Mouse (Mus musculus): ENCODE data around the gene Kctd20. TPM values are rescaled to one million over a fixed set of nuclear protein-coding genes. Genes with fewer than 3 reads are reported as not detected.

Kctd20 gene
- polyA plus RNA-seq, 1 experiment from 2014 or later, result 37.6 TPM

- TF ChIP-seq CTCF (IDR thresholded peaks at IDR 0.05; ENCODE audit: low read depth) (no peak), EP300 (optimal IDR thresholded peaks at IDR 0.05) (no peak)
- H3K9me3 ChIP-seq (ENCODE audit: control insufficient read depth, low read length), result no peaks in the 10 kb centered on the region
- H3K4me2 ChIP-seq (replicated peaks; ENCODE audit: low read depth), result no peak overlapping the region
- no peak overlapping the region for H3K27ac ChIP-seq (replicated peaks)
- no peaks in the 10 kb centered on the region for H3K27me3 ChIP-seq (ENCODE audit: control insufficient read depth, insufficient read depth, low read length)
- ATAC-seq (ENCODE audit: low FRiP score, low TSS enrichment), result no peak
- H3K9ac ChIP-seq (ENCODE audit: low read length), result no peak overlapping the region
- no peak for DNase-seq (ENCODE audit: low spot score)
- peaks cover 18% of the 10 kb centered on the region; the same call in 1 of the 2 replicates for H3K36me3 ChIP-seq (ENCODE audit: control insufficient read depth, insufficient read depth, low read length)
- H3K4me1 ChIP-seq (replicated peaks; ENCODE audit: control insufficient read depth, insufficient read depth), result no peaks in the 10 kb centered on the region
- no peak overlapping the region for H3K4me3 ChIP-seq (ENCODE audit: low read depth, low read length)
- 67% methylated on average over 1 of the region's 1 CpGs for WGBS
Measured at GRCm38 (mm10) chr17:28984724-28985420, 33.1 kb downstream of the Kctd20 start.

GRCm38 (mm10) chr17:28986833-28987232, 35.1 kb downstream of the Kctd20 start:
- ATAC-seq (ENCODE audit: low FRiP score, low TSS enrichment) (no peak), DNase-seq (ENCODE audit: low spot score) (peak; percentile 49)
- Histone ChIP-seq H3K36me3 (ENCODE audit: control insufficient read depth, insufficient read depth, low read length) (peaks cover 17% of the 10 kb centered on the region; the same call in 1 of the 2 replicates), H3K9me3 (ENCODE audit: control insufficient read depth, low read length) (no peaks in the 10 kb centered on the region), H3K4me3 (ENCODE audit: low read depth, low read length) (no peak overlapping the region), H3K4me2 (replicated peaks; ENCODE audit: low read depth) (no peak overlapping the region), H3K9ac (ENCODE audit: low read length) (no peak overlapping the region), H3K27ac (replicated peaks) (no peak overlapping the region), H3K4me1 (replicated peaks; ENCODE audit: control insufficient read depth, insufficient read depth) (no peaks in the 10 kb centered on the region), H3K27me3 (ENCODE audit: control insufficient read depth, insufficient read depth, low read length) (no peaks in the 10 kb centered on the region)
- TF ChIP-seq CTCF (IDR thresholded peaks at IDR 0.05; ENCODE audit: low read depth) (peak; percentile 70), EP300 (optimal IDR thresholded peaks at IDR 0.05) (no peak)

- no peak overlapping the region for H3K4me2 ChIP-seq (replicated peaks; ENCODE audit: low read depth)
- H3K36me3 ChIP-seq (ENCODE audit: control insufficient read depth, insufficient read depth, low read length), result peaks cover 17% of the 10 kb centered on the region; the same call in 1 of the 2 replicates
- DNase-seq (ENCODE audit: low spot score), result peak; percentile 52
- no peak overlapping the region for H3K27ac ChIP-seq (replicated peaks)
- no peak overlapping the region for H3K4me3 ChIP-seq (ENCODE audit: low read depth, low read length)
- peak; percentile 87 for TF ChIP-seq CTCF (IDR thresholded peaks at IDR 0.05; ENCODE audit: low read depth)
- TF ChIP-seq EP300 (optimal IDR thresholded peaks at IDR 0.05), result no peak
- 71% methylated on average over 4 of the region's 4 CpGs for WGBS
- H3K9ac ChIP-seq (ENCODE audit: low read length), result no peak overlapping the region
- H3K4me1 ChIP-seq (replicated peaks; ENCODE audit: control insufficient read depth, insufficient read depth), result no peaks in the 10 kb centered on the region
- no peaks in the 10 kb centered on the region for H3K9me3 ChIP-seq (ENCODE audit: control insufficient read depth, low read length)
- no peak for ATAC-seq (ENCODE audit: low FRiP score, low TSS enrichment)
- no peaks in the 10 kb centered on the region for H3K27me3 ChIP-seq (ENCODE audit: control insufficient read depth, insufficient read depth, low read length)
Measured at GRCm38 (mm10) chr17:28987713-28988112, 36.0 kb downstream of the Kctd20 start.

GRCm38 (mm10) chr17:28988291-28988690, 36.5 kb downstream of the Kctd20 start:
- H3K9me3 ChIP-seq (ENCODE audit: control insufficient read depth, low read length), result no peaks in the 10 kb centered on the region
- DNase-seq (ENCODE audit: low spot score) (no peak), ATAC-seq (ENCODE audit: low FRiP score, low TSS enrichment) (no peak)
- no peaks in the 10 kb centered on the region for H3K27me3 ChIP-seq (ENCODE audit: control insufficient read depth, insufficient read depth, low read length)
- no peak overlapping the region for H3K4me2 ChIP-seq (replicated peaks; ENCODE audit: low read depth)
- WGBS, result 54% methylated on average over 4 of the region's 4 CpGs
- H3K4me1 ChIP-seq (replicated peaks; ENCODE audit: control insufficient read depth, insufficient read depth), result no peaks in the 10 kb centered on the region
- H3K36me3 ChIP-seq (ENCODE audit: control insufficient read depth, insufficient read depth, low read length), result peaks cover 17% of the 10 kb centered on the region; the same call in 1 of the 2 replicates
- TF ChIP-seq CTCF (IDR thresholded peaks at IDR 0.05; ENCODE audit: low read depth), result no peak
- TF ChIP-seq EP300 (optimal IDR thresholded peaks at IDR 0.05), result no peak
- H3K27ac ChIP-seq (replicated peaks), result no peak overlapping the region
- H3K4me3 ChIP-seq (ENCODE audit: low read depth, low read length), result no peak overlapping the region
- H3K9ac ChIP-seq (ENCODE audit: low read length), result no peak overlapping the region

GRCm38 (mm10) chr17:28988996-28989395, 37.2 kb downstream of the Kctd20 start:
- no peak for DNase-seq (ENCODE audit: low spot score)
- Histone ChIP-seq H3K4me1 (replicated peaks; ENCODE audit: control insufficient read depth, insufficient read depth) (no peaks in the 10 kb centered on the region), H3K4me2 (replicated peaks; ENCODE audit: low read depth) (no peak overlapping the region), H3K9me3 (ENCODE audit: control insufficient read depth, low read length) (no peaks in the 10 kb centered on the region), H3K4me3 (ENCODE audit: low read depth, low read length) (no peak overlapping the region), H3K27ac (replicated peaks) (no peak overlapping the region), H3K36me3 (ENCODE audit: control insufficient read depth, insufficient read depth, low read length) (peaks cover 17% of the 10 kb centered on the region; the same call in 1 of the 2 replicates), H3K27me3 (ENCODE audit: control insufficient read depth, insufficient read depth, low read length) (no peaks in the 10 kb centered on the region), H3K9ac (ENCODE audit: low read length) (no peak overlapping the region)
- WGBS, result 84% methylated on average over 3 of the region's 3 CpGs
- ATAC-seq (ENCODE audit: low FRiP score, low TSS enrichment), result no peak
- no peak for TF ChIP-seq EP300 (optimal IDR thresholded peaks at IDR 0.05)
- TF ChIP-seq CTCF (IDR thresholded peaks at IDR 0.05; ENCODE audit: low read depth), result no peak

- peaks cover 14% of the 10 kb centered on the region; the same call in 1 of the 2 replicates for H3K36me3 ChIP-seq (ENCODE audit: control insufficient read depth, insufficient read depth, low read length)
- H3K4me2 ChIP-seq (replicated peaks; ENCODE audit: low read depth), result no peak overlapping the region
- H3K4me3 ChIP-seq (ENCODE audit: low read depth, low read length), result no peak overlapping the region
Measured at GRCm38 (mm10) chr17:28990060-28990459, 38.3 kb downstream of the Kctd20 start.

More at GRCm38 (mm10) chr17:28990060-28990459, 38.3 kb downstream of the Kctd20 start:
- TF ChIP-seq EP300 (optimal IDR thresholded peaks at IDR 0.05), result no peak
- TF ChIP-seq CTCF (IDR thresholded peaks at IDR 0.05; ENCODE audit: low read depth), result no peak
- Histone ChIP-seq H3K9me3 (ENCODE audit: control insufficient read depth, low read length) (no peaks in the 10 kb centered on the region), H3K27me3 (ENCODE audit: control insufficient read depth, insufficient read depth, low read length) (no peaks in the 10 kb centered on the region), H3K4me1 (replicated peaks; ENCODE audit: control insufficient read depth, insufficient read depth) (no peaks in the 10 kb centered on the region), H3K27ac (replicated peaks) (no peak overlapping the region), H3K9ac (ENCODE audit: low read length) (no peak overlapping the region)
- no peak for DNase-seq (ENCODE audit: low spot score)
- 66% methylated on average over 4 of the region's 4 CpGs for WGBS
- ATAC-seq (ENCODE audit: low FRiP score, low TSS enrichment), result no peak
